Mouse (Mus musculus) cerebellum, adult 9-11 months (tissue): ENCODE measurements around the gene Zfp704.

Experiments used
- DNase-seq: peaks from one replicate; pipeline ENCODE4 v3.0.0; 2022

Gene Zfp704

GRCm38 (mm10) chr3:9609581-9610341 lies at the start of gene Zfp704:
Gene Zfp704 (minus strand): TSS chr3:9610085.
- DNase-seq = peak; percentile 91

GRCm38 (mm10) chr3:9633036-9634005 lies 23.4 kb upstream of the Zfp704 start:
- DNase-seq = no peak

- DNase-seq = peak; percentile 18
These were observed 20.1 kb upstream of the Zfp704 start for GRCm38 (mm10) chr3:9629951-9630350.

GRCm38 (mm10) chr3:9628041-9628440 lies 18.2 kb upstream of the Zfp704 start:
- DNase-seq = no peak

- no peak for DNase-seq
These were observed 16.3 kb upstream of the Zfp704 start for GRCm38 (mm10) chr3:9626149-9626548.

GRCm38 (mm10) chr3:9620611-9621010 lies 10.7 kb upstream of the Zfp704 start:
- DNase-seq = no peak

- no peak for DNase-seq
These were observed 9.8 kb upstream of the Zfp704 start for GRCm38 (mm10) chr3:9619562-9620275.

- no peak for DNase-seq
These were observed 7.2 kb upstream of the Zfp704 start for GRCm38 (mm10) chr3:9617101-9617500.

- no peak for DNase-seq
These were observed 4.8 kb upstream of the Zfp704 start for GRCm38 (mm10) chr3:9614676-9615075.

GRCm38 (mm10) chr3:9614011-9614410 lies 4.1 kb upstream of the Zfp704 start:
- DNase-seq = no peak

- DNase-seq = no peak
These were observed 1.3 kb upstream of the Zfp704 start for GRCm38 (mm10) chr3:9611226-9611625.

GRCm38 (mm10) chr3:9610426-9610825 lies 541 bp upstream of the Zfp704 start:
- DNase-seq = no peak

- peak; percentile 71 for DNase-seq
These were observed 842 bp downstream of the Zfp704 start for GRCm38 (mm10) chr3:9608906-9609580.

GRCm38 (mm10) chr3:9608441-9608905 lies 1.4 kb downstream of the Zfp704 start:
- no peak for DNase-seq

GRCm38 (mm10) chr3:9607686-9608085 lies 2.2 kb downstream of the Zfp704 start:
- DNase-seq = no peak

GRCm38 (mm10) chr3:9605784-9606706 lies 3.8 kb downstream of the Zfp704 start:
- no peak for DNase-seq

GRCm38 (mm10) chr3:9604941-9605340 lies 4.9 kb downstream of the Zfp704 start:
- no peak for DNase-seq

- DNase-seq = no peak
These were observed 6.0 kb downstream of the Zfp704 start for GRCm38 (mm10) chr3:9603866-9604265.

GRCm38 (mm10) chr3:9600577-9600976 lies 9.3 kb downstream of the Zfp704 start:
- no peak for DNase-seq

- no peak for DNase-seq
These were observed 10.0 kb downstream of the Zfp704 start for GRCm38 (mm10) chr3:9599738-9600410.

GRCm38 (mm10) chr3:9598061-9598460 lies 11.8 kb downstream of the Zfp704 start:
- DNase-seq = no peak
